Mouse (Mus musculus) embryo, embryonic 11 days (tissue): ENCODE measurements around the gene Myo9b.
A peak's percentile ranks its signal among the peaks of the same experiment; 100 is the strongest.
"Not testable (repeated sequence)": the region's sequence is repeated elsewhere in the genome, so short reads cannot be mapped to it uniquely, and the experiment has no call there.

Experiments
- DNase-seq: peaks from one replicate; pipeline ENCODE4 v3.0.0-alpha.2; 2015

The Myo9b gene

DNA sequence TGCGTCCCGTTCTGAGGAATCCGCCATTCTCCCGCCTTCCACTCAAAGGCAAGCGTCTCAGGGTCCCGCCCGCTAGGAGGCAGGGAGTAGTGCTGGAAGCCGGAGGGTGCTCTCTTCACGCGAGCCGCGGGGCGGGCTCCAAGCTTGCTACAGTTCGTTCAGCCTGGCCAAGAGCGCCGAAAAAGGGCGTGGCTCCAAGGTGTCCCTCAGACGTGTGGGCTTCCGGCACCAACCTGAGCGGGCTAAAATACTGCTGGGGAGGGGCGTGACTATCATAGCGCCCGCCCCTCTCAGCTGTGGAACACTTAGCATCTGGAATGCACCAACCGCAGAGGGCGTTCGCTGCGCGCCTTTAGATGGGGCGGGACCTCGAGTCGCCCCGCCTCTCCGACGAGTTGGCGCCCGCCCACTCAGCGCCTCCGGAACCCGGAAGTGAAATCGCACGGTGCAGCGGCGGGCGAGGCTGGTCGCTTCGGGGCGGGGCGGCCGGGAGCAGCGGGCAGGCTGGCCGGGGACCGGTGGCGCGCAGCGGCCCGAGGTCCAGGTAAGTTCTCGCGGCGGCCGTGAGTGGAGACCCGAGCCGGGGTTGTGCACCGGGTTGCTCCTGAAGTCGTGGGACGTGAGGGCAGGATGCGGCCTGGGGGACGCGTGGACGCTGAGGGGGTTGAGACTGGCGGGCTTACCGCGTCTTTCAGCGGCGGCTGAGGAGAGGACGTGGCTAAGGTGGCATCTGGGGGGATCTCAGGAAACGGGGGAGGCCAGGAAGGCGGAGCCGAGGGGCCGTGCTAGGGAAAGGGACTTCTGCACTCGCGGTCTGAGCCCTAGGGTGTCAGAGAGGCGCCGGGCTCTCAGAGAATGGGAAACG is at the start of gene Myo9b, which contains the start of gene Haus8:
TSS of gene Myo9b (plus strand) at position 429 of the 865 bp plus-strand sequence.
TSS of gene Haus8 (minus strand) at position 649 of the 865 bp plus-strand sequence.
- DNase-seq: peak; percentile 98

DNA sequence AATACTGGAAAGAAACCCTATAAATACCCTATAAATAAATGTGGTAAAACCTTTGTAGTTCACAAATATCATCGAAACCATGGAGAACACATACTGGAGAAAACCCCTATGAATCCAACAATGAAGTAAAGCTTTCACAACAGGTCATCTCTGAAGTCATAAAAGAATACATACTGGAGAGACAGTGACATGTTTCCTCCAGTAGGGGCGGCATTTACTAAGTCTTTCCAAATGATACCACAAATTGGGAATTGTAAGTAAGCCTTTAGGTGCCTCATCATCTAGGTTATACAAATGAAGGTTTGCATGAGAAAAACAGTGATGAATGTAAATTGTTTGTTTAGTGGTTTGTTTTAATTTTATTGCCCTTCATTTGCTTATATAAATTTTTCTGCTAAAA is 48.0 kb upstream of the Myo9b start:
- DNase-seq: peak; percentile 38

DNA sequence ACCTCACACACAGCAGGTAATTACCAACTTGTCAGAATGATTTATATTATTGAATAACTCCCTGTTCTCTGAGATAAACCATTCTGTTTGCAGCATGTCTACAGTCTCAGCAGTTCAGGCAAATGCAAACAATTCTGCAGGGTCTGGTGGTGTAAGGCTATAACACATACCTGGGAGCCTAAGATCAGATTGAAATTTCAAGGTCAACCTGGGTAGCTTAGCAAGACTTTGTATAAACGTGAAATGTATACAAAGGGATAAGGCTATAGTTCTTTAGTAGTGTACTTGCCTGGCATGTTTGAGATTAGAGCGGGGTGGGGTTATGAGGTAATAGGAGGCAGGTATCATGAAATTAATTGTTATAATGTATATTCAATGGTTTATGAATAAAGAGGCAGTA is 29.8 kb upstream of the Myo9b start:
- DNase-seq: no peak

DNA sequence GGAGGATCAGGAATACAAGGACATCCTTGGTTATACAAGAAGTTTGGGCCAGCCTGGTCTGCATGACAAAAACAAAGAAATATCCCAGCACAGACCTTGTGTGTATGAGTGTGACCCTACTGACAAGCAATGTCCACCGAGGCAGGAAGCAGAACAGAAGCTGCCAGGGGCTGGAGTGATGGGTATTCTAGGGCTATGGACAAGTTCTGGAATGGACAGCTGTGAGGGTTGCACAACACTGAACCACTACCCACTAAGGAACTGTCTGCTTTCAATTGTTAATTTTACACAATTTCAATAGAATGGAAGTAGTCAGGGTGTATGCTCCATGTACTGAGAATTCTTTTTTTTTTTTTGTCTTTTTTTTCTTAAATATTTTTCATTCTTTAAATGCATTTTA is 24.3 kb upstream of the Myo9b start:
- DNase-seq: no peak

DNA sequence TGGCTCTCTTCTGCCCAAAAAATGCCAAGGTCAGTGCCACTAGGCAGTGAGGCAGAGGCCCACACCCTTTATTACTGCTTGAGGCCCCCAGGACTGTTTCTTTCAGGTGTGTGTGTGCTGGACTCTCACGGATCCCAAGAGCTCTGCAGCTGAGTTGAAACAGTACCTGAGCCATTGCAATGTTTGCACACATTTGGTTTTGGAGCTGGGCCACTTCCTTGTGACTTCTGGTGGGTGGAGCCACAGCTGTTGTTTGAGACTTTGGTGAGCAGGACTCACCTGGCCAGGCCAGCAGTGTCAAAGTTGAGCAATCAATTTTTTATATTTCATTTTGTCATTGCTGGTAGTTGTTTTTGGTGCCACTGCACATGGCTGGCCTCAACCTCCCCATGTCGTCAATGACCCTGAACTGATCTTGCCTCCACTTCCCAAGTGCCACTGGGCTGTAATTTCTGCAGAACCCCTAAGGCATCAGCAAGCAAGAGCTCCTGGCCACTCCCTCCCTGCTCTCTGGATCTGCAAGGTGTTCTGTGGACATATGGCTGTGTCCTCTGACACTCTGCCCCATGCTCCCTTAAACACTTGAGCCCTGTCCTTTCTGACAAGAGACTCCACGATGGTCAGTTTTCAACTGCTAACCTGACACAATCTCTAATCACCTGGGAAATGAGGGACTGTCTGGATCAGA is 15.8 kb upstream of the Myo9b start:
- no peak for DNase-seq

DNA sequence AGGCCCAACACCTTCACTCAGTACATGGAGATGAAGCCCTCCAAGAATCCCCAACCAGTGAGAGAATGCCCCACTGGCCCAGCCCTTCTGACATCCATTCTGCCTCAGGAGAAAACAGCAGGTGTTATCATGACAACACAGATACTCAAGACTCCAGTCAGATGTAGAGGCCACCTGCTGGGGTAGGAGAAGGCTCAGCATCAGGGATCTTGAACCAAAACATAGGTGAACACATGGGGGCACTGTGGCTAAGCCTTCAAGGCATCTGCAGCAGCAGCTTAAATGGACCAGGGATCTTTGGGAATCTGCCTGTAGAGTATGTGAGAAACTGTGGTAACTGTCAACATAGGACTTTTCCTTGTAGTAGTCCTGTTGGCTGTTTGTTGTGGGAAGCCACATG is 11.3 kb upstream of the Myo9b start:
- peak; percentile 3 for DNase-seq

DNA sequence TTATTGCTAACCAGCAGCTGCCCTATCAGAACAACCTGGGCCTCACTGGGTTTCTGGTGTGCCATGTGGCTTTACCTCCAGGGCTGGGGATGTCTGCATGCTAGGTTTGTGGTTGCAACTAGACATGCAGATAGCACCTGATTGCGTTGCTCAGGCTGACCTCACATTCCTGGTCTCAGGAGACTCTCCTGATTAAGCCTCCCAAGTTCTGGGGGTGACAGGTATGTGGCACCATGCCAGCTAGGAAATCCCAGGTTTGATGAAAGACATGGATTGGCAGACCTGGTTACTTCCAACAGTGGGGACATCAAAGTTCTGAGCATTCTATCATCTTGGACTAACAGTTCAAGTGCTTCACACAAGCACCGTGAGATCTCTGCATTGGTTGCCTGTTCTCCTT is 4.8 kb upstream of the Myo9b start:
- DNase-seq: no peak

DNA sequence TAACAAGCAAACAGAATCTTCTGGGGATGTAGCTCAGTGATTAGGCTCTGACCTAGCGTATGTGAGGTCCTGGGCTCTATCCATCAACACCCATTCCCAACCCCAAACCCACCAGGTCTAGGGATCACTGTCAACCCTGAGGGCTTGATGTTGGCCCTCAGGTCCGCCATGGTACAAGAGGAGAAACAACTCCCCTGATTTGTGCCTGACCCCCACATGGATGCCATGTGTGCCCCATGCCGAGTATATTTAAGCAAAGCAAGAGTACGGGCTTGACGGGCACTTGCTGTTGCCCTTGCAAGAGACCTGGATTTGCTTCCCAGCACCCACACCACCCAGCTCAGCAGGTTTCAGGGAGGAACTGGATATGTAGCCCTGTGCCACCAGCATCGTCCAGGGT is 4.2 kb upstream of the Myo9b start:
- DNase-seq: not testable (repeated sequence)

DNA sequence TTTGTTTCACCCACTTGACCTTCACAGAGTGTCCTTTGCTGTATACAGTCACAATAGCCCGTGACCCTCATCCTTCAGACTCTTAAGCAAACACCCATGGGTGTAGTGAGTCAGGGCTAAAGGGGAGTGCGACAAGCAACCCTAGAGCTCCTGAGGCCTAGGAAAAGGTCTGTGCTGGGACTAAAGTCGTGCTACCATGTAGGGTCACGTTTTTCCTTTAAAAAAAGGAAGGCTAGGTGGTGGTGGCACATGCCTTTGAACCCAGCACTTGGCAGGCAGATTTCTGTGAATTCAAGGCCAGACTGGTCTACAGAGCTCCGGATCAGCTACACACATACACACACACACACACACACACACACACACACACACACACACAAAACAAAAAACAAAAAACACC is 884 bp upstream of the Myo9b start:
- DNase-seq: no peak

DNA sequence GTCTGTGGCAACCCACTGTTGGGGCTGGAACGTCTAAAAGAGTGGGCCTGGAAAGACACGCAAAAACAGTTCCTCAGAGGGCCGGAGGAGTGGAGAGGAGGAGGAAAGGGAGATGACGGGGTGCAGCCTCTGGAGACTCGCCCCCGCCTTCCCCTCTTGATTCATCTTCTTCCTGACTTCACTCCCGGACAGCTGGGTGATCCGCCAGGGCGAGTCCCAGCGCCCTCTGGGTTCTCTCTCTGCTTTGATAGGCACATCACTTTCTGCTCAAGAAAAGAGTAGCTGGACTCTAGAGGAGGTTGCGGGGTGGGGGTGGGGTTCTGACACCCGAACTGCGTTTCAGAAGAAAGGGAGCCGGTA is 617 bp downstream of the Myo9b start:
- DNase-seq: peak; percentile 63

DNA sequence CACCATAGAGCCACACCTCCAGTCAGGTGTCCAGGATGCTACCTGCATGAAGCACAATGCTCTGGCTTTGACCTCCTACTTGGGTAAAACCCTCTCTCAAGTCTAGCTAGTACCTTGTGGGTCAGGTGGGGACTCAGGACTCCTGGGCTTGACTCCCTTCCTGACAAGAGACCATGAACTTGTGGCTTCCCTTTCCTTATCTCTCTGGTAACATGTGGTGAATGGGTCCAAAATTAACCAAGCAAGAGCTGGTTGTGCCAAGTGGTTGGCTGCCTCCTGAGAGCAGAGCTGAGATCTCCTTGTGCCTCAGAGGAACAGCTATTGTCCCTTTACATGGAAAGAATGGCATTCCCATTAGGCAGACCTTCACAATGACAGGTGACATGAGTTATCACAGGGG is 2.0 kb downstream of the Myo9b start:
- no peak for DNase-seq

DNA sequence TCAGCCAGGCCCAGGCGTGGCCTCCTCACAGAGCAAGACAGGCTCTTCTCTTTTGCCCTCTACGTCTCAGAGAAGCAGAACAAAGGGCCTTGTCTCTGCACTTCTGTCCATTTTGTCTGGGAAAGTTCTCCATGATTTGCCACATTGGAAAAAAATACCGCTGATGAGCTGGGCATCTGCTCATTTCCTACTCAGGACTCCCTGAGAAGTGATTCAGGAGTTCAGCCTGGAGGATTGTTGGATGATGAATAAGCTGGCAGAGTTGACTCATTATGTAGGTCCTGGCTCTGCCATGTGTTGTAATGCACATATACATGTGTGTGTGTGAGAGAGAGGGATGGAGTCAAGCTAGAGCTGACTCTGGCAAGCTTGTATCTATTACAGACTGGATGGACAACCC is 3.7 kb downstream of the Myo9b start:
- DNase-seq: no peak

DNA sequence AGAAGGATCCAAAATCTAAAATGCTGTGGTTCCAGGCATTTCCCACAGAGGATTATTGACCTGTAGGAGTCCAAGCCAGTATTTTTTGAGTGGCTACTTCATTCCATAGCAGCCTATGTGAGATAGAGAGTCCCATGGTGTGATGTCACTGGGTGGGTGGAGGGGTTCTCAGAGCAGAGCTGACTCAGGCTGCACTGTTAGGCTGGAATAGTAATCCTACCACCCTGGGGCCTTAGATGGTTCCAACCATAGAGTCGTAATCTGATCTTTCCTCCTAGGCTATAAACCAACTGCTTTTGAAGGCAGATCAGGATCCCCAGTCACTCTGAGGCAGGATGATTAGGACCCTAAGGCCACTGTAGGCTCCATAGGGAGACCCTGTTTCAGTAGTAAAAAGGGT is 6.9 kb downstream of the Myo9b start:
- not testable (repeated sequence) for DNase-seq

DNA sequence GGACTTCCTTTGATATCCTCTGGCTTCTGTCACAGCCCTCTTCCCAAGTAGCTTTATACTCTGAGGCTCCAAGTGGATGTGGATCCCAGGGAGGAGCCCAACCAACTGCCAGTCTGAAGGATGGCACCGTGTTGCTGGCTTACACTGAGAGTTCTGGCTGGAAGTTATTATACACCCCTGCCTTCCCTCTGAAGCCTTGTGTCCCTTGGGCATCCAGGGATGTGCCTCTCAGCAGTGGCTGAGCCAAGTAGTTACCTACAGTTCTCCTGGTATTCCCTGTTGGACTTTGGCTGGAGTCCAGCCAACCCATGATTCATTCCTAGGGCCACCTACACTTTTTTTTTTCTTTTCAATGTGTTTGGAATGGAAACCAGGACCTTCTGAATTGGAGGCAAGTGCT is 9.2 kb downstream of the Myo9b start:
- not testable (repeated sequence) for DNase-seq

DNA sequence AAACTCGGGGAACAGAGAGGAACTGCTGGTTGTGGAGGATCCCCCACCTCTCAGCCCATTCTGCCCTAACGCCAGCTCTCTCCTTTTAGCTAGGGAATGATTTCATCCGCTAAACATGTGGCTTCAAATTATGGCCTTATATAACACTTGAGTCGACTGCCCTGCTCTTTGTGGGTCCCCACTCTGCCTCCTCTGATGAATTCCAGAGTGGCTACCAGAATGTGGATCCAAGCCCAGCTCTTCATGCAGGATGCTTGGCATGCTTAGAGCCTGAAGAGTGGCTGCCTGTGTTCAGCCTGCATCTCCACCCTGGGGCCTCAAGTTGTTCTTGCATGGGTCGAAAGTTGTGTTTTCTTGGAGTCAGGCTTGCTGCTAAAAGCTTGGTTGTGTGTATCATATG is 10.1 kb downstream of the Myo9b start:
- DNase-seq: no peak

DNA sequence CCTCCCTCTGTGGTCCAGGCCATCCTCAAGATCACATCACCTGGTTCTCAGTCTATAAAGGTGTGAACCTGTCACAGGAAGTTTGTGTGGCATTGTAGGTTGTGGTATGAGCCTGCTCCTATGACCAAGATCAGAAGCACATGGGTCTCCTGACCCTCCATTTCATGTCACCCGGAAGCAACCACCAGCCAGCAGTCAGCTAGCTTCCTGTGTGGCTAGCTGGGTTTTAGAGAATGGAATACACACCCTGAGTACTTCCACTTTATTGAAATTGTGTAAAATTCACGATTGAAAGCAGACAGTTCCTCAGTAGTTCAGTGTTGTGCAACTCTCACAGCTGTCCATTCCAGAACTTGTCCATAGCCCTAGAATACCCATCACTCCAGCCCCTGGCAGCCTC is 13.7 kb downstream of the Myo9b start:
- not testable (repeated sequence) for DNase-seq

DNA sequence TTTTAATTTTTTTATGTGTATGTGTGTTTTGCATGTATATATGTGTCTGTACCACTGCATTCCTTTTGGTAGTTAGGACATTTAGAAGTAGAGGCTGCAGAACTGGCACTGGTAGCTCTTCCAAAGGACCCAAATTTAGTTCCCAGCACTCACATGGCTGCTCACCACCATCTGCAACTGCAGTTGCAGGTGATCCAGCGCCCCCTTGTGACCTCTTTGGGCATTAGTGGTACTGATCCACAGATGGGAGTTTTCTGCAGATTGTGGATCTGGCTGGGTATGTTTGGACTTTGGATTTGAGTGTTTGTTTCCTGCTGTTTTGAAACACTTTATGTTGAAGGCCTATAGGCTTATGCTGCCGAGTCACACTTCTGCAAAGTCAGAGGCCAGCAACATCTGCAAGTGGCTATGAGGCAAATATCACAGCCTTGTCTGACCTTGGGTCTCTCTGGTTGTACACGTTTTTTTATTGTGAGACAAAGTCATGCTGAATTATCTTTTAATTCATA is 16.0 kb downstream of the Myo9b start:
- no peak for DNase-seq

DNA sequence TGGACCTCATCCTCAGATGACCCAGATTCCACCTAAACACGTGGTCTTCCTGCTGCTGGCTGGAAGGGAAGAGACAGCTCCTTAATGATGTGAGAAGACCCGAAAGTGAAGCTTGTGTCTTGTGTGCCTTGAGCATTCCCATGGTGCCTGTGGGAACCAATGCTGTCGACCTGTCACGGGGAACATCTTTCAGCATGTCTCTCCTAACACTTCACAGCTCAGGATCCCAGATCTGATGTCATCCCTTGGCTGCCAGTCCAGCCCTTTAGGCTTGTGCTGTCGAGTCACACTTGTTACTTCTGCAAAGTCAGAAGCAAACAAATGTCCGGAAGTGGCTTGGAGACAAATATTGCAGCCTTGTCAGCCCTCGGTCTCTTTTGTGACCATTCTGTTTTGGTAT is 16.6 kb downstream of the Myo9b start:
- no peak for DNase-seq

DNA sequence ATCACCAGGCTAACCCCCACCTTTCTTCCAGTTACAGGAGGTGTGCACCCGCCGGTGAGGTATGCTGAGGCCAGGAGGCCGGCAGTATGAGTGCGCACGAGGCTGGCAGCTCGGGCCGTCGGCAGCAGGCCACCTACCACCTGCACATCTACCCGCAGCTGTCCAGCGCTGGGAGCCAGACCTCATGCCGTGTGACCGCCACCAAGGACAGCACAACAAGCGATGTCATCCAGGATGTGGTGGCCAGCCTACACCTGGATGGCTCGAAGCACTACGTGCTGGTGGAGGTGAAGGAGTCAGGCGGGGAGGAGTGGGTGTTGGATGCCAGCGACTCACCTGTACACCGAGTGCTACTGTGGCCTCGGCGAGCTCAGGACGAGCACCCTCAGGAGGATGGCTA is 17.7 kb downstream of the Myo9b start:
- no peak for DNase-seq

DNA sequence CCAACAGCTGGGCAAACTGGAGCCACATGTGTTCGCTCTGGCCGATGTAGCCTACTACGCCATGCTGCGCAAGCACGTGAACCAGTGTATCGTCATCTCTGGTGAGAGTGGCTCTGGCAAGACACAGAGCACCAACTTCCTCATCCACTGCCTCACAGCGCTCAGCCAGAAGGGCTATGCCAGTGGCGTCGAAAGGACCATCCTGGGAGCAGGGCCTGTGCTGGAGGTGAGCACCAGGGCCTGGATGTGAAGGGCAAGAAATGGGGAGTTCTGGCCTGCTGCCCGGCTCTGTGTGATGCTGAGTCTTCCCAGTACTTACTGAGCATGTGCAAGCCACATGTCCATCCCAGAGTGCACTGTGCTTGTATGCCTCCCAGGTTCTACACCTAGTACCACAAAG is 18.4 kb downstream of the Myo9b start:
- DNase-seq: no peak

DNA sequence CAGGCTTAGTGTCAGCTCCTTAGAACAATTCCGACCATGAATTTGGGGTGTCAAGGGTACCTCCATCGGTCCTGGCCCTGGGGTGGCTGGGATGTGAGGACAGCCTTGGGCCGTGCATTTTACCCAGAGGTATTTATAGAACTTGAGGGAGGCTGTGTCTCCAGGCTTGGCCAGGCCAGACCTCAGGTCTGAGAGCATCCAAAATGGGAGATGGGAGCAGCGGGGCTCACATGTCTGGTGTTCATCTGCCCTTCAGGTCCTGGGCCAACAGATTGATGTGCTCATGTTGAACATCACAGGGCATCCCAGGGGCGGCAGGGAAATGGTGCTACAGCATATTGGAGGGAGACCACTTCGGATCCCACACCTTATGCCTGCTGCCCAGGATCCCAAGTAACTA is 18.8 kb downstream of the Myo9b start:
- no peak for DNase-seq

DNA sequence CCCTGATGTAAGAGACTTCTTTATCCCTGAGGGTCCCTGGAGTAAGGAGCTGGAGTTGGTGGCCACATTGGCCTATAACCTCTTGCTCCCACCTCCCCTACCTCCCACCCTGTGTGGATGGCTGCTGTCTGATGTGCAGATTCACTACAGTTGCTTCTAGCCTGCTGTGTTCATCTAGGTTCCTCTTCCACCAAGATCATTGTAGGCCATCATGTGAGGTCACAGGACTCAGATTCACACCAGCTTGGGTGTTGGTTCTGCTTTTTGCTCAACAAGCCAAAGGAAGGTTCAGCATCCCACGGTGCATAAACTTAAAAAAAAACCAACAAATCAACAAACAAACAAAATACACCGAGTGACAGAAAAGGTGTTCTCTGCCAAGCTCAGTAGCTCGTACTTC is 21.4 kb downstream of the Myo9b start:
- DNase-seq: not testable (repeated sequence)

DNA sequence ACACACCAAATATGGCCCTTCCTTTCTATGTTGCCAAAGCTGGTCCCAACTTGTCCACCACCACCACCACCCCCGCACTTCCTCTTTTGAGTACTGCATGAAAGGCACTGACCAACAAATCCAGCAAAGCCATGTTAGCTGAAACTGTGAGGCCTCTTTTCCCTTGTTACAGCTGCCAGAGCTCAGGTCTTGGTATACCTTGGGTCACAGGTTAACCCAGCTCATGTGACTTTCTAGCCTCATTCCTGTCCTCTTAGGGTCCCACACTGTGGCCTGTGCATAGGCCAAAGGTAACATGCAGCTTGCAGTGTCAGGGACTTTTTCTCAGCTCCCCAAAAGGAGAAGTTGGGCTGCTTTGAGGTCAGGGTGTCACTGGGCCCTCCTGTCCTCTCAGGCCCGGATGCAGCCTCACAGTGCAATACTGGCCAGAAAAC is 23.7 kb downstream of the Myo9b start:
- no peak for DNase-seq

DNA sequence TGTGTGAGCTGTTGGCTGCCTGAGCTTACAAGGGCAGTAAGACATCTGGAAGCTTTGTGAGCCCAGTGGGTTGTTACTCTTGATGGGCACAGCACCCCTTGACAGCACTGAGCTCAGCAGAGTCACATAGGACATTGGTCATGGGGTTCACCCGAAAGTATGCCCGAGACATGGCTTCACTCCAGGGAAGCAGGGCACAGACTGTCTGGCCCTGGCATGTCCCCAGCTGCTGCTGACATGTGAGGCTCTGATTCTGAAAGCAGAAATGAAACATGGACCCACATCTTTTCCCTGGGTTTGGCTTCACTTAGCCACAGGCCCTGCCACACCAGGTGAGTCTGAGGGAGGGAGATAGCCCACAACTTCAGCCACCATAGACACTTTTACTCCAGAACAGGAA is 24.3 kb downstream of the Myo9b start:
- DNase-seq: no peak
